Mouse (Mus musculus) heart, postnatal 36 days (tissue): Measurements from ENCODE around the gene Samd10. TPM values are rescaled to one million over a fixed set of nuclear protein-coding genes. Genes with fewer than 3 reads are reported as not detected.

Experiments used
- DNase-seq, 2 experiments: peaks; one replicate each; pipeline ENCODE4 v3.0.0; 2021 to 2022
- intact Hi-C: fragments of 180-260 bp; cut with DNase I; formaldehyde crosslinking; loops from one replicate; pipeline ENCODE4 v1.15.1; 2025
- total RNA-seq, 2 experiments: library from RNA; stranded (reverse); gene quantifications; 2 replicates each; pipeline ENCODE4 v1.2.3; 2021

Samd10 gene
- 1 to 10 TPM; 2.3 to 2.4 TPM for total RNA-seq

DNA sequence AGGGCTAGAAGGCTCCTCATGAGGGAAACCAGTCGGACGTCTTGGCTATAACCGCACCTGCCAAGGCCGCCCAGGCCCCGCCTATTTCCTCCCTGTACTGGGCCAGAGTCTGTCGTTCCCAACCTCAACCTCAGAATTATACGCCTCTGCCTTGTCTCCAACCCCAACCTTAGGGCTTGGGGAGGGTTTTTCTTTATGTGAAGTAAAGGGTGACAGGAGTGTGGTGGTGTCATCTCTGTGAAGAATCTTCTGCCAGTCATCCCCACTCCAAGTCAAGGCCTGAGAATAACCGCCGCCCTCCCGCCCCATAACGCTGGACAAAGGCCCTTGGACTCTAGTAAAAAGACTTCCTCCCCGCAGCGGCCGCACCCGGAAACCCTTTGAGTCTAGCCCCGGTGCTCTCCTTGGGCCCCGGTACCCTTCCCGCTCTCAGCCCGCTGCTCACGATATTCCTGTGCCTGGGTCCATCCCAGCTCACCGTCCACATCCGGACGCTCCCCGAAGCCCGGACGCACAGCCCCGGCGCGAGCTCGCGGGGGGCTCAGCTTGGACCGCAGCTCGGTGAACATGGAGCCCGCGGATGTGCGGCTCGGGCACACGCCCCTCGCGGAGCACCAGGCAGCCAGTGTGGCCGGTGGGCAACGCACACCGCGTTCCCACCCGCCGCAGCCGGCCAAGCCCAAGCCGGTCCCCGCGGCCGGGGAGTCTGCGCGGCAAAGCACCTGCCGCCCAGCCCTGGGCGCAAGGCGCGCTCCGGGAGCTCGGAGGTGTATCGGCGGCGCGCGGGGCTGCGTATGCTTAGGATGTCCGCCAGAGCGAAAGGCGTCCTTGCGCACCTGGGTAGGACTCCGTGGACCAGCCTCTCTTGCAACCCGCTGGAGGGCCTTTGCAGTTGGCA lies at the start of gene Samd10:
Samd10 (minus strand) TSS at position 759 of the 898 bp plus-strand sequence.
- intact Hi-C loops, result loop anchor here (5.0 kb wide), 1 partner anchor 411 kb away; the partner anchor contains the start of gene Ppdpf
- DNase-seq, result peak; percentile 55 to 57

DNA sequence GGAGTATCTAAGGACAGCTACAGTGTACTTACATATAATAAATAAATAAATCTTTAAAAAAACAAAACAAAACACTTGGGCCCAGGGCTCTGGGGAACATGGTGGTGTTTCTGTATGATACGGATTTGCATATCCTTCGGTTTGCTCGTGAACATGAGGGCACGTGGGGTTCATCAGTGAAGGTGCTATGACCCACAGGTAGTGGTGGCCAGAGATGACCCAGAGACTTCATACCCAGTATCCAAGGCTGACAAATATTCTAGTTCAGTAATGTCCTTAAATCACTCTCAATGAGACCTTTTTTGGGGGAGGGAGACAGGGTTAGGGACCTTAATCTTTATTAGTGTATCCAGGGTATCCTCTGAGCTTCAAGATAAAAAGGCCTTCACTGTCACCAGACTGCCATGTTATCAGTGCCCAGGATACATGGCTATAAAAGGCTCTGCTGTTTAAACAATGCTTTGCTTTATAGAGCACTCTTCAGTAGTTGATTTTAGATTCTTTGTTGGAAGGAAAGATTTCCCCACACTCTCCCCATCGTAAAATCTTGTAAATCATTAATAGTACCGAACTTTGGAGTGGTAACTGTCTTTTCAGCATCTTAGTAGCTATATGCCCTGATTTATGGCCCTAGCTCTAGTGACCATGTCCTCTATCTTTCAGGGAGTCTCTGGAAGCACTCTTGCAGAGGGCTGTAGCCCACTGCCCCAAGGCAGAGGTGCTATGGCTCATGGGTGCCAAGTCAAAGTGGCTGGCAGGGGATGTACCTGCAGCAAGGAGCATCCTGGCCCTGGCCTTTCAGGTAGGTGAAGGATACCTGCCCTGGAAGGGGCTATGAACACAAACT lies 47.8 kb upstream of the Samd10 start:
- no peak for DNase-seq
- intact Hi-C loops, result loop anchor here (10.0 kb wide), 1 partner anchor 218 kb away; the partner anchor contains the start of gene Polr3k

- intact Hi-C loops, result loop anchor here (2.0 to 10.0 kb wide), 2 partner anchors 13 to 219 kb away; partner anchors contain the start of gene Polr3k
- no peak for DNase-seq
These were observed 46.7 kb upstream of the Samd10 start for GRCm38 (mm10) chr2:181645666-181646065.

- intact Hi-C loops, result loop anchor here (1.0 to 10.0 kb wide), 3 partner anchors 14 to 220 kb away; partner anchors contain the start of gene Polr3k
- peak in 1 of 2 experiments; percentile 46 for DNase-seq
These were observed 45.3 kb upstream of the Samd10 start for GRCm38 (mm10) chr2:181644361-181644760.

- intact Hi-C loops, result no loop called here
- no peak for DNase-seq
These were observed 36.9 kb upstream of the Samd10 start for GRCm38 (mm10) chr2:181635865-181636264.

DNA sequence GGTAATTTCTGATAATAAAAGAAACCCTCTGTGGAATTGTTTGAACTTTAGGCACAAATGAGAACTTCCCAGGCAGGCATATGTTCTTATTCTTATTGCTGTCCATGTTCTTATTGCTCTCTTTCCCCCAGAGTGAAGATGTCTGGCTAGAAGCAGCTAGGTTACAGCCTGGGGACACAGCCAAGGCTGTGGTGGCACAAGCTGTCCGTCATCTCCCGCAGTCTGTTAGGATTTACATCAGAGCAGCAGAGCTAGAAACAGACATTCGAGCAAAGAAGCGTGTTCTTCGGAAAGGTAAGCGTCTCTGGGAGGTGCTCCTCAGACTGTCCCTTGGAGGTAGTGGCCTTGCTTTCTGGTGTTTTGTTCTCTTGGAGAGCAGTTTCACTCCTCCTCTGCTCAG lies 33.6 kb upstream of the Samd10 start:
- DNase-seq, result no peak
- intact Hi-C loops, result no loop called here

- intact Hi-C loops, result no loop called here
- no peak for DNase-seq
These were observed 29.5 kb upstream of the Samd10 start for GRCm38 (mm10) chr2:181628471-181628870.

DNA sequence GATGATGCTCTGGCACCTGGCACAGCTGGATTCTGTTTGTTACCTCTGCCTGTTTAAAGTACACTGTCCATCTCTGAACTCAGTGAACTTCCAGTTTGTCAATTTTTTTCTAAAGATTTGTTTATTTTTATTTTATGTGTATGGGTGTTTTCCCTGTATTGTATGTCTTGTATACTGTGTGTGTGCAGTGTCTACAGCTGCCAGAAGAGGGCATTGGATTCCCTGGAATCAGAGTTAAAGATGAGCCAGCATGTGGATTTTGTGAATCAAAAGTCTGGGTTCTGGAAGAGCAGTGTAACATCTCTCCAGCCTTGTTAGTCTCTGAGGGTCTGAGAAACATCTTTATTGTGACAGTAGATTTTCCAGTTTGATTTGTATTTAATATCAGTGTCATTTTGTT lies 24.4 kb upstream of the Samd10 start:
- intact Hi-C loops, result loop anchor here (2.0 kb wide), 1 partner anchor 35 kb away; no protein-coding TSS in a partner anchor
- DNase-seq, result peak in 1 of 2 experiments; percentile 15

- DNase-seq, result no peak
- intact Hi-C loops, result no loop called here
These were observed 19.9 kb upstream of the Samd10 start for GRCm38 (mm10) chr2:181618761-181619495.

DNA sequence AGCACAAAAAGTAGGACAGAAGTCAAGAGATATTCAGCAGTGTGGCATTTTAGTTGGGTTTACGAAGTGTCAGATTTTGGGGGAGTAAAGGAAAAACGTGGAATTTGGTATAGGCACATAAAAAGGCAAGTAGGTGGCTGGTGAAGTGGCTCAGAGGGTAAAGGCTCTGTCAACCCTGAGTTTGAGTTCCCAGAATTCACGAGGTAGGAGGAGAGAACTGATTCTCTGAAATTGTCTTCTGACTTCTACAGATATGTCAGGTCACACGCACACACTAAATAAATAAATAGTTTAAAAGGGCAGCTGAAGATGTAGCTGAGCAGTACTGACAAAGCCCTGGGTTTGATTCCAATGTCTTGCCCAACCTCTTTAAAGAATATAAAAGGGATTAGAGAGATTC lies 3.4 kb upstream of the Samd10 start:
- DNase-seq, result no peak
- intact Hi-C loops, result no loop called here

DNA sequence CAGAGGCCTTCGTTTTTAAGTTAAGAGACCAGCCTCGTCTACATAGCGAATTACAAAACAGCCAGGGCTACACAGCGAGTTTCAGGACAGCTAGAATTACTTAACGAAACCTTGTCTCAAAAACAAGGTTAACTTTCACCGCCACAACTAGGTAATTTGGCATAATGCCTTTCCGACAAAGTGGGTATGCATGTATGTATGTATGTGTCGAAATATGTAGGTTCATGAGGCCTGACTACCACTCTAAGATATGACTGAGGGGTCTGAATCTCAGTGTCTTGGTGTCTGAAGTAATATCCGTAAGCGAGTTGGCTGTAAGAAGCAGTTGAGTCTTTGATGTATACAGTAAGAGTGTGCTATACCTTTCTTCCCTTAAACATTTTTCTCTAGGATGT lies 2.7 kb upstream of the Samd10 start:
- intact Hi-C loops, result no loop called here

GRCm38 (mm10) chr2:181600828-181601750 lies 2.1 kb upstream of the Samd10 start:
- intact Hi-C loops, result no loop called here

More for the DNA sequence above, 2.7 kb upstream of the Samd10 start:
- DNase-seq, result no peak

GRCm38 (mm10) chr2:181600226-181600758 lies 1.3 kb upstream of the Samd10 start:
- intact Hi-C loops, result no loop called here
- DNase-seq, result no peak

More at GRCm38 (mm10) chr2:181600828-181601750, 2.1 kb upstream of the Samd10 start:
- DNase-seq, result peak; percentile 94 to 95

DNA sequence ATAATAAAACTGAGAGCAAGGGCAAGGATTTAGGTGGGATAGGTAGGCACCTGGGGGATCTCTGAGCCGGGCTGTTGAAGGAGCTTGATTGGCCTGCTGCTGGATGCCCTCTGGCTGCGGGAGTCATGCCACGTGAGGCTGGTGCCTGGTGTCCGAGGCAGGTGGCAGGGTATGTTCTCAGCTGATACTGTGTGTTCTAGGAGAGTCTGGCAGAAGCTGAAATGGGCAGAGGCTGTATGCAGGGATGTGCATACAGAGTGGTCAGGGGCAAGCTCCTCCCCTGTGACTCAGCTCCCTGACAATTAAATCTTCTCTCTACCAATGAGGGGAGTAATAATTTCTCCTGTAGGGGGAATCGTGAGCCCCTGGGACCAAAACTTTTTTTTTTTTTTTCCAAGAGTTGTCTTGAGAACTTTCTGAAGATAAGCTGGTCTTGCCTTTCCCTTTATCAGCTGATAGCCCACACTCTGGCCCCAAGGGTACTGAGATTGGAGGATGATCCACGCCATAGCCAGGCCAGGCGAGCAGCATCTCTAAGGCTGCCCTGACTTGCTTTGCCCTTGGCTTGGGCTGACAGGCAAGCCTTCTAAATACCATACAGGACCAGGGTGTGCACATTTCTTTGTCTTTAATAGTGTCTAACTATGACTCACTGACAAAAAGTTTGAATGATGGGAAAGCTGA lies 1.5 kb downstream of the Samd10 start:
- no peak for DNase-seq
- intact Hi-C loops, result loop anchor here (5.0 kb wide), 1 partner anchor 410 kb away; the partner anchor contains the start of gene Ppdpf

DNA sequence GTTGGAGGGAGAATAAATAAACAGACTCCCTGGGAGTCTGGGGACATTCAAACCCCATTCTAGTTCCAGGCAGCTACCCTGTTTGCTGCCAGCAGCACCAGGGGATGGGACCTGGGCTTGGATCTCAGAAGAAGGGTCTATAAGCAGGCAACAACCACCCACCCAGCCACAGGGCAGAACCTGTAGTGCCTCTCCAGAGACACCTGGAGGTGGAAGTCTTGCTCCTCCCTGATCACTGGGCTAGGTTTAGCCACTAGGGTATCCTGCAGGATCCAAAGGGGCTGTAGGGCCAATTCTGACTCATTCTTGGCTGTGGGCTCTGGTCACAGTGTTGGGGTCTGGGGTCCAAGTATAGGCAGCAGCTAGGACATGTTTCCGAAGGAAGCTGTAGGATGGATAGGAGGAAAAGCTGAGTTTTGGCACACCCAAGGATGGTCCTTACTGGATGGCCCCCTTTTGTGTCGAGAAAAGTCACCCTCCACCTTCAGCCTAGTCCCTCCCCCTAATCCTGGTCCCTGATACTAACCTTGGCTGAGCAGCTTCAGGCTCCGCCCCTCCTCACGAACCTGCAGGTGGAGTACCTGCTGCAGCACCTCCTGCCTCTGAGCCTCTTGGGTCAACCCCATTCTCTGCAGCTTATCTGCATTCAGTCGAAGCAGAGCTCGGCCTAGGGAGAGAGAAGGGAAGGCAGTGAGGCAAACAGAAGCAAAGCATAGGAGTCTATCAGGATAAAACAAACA lies 2.6 kb downstream of the Samd10 start:
- no peak for DNase-seq

DNA sequence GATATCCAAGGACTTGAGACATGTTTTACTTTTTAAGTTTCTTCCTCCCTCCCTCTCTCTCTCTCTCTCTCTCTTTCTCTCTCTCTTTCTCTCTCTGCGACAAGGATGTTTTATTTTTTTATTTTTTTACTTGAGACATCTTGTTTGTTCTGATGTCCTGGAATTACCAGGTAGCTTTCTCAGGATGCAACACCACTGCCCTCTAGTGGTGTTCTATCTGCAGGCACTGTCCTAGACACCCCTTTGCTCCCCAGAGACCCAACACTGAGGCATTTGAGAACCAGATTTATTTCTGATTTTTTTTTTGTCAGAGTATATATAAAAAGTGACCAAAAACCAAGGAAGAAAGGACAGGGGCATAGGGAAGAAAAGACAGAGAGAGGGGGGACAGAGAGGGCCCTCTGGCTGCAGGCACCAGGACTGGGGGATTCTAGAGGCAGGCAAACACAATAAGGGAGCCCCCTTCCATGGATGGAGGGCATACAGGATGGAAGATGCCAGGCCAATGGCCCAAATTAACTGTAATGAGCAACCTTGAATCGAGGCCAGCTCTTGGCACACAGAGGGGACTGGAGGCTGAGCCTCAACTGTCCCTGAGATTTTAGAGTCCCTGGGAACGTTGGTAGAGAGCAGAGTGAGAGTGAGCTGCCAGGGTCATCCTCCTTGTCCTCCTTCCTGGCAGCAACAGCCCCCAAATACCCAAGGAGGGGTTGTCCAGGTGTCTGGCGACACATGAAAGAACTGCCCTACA lies 3.9 kb downstream of the Samd10 start:
- no peak for DNase-seq
- intact Hi-C loops, result loop anchor here (5.0 kb wide), 1 partner anchor 408 kb away; the partner anchor contains the start of gene Ppdpf

More for the DNA sequence above, 2.6 kb downstream of the Samd10 start:
- intact Hi-C loops, result loop anchor here (5.0 kb wide), 1 partner anchor 409 kb away; the partner anchor contains the start of gene Ppdpf

DNA sequence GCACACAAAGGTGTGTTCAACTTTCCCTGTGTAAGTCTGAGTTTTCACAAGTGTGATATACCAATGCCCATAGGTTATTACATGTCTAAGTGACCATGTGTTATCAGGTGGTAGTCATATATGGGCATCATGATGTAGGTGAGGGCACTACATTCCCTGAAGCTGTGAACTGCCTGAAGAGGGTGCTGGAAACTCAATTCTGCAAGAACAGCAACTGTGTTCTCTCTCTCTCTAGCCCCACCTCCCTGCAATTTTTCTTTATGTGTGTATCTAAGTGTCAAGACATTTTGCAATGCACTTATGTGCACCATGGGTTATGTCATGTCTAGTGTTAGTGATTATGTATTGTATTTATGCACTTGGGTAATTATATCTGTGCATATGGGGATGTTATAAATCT lies 5.1 kb downstream of the Samd10 start:
- DNase-seq, result no peak
- intact Hi-C loops, result no loop called here
